Mouse (Mus musculus): ENCODE measurements at regions not wholly inside any gene's neighbourhood (a gene's known extent, or its start where the extent isn't known, plus 50 kb on each side); places are given as distances from the start of the nearest gene placed in this dataset.

- H3K4me3 ChIP-seq (ENCODE audit: low read depth, low read length): peak overlapping the region; percentile 14; the same call in 1 of the 2 replicates
- WGBS: 23% methylated on average over 7 of the region's 7 CpGs
- peak overlapping the region; percentile 44; the same call in 1 of the 2 replicates for H3K27ac ChIP-seq (ENCODE audit: insufficient read depth, low read depth, low read length)
- peaks cover 13% of the 10 kb centered on the region; the same call in 1 of the 2 replicates for H3K4me1 ChIP-seq (ENCODE audit: control insufficient read depth, insufficient read depth, insufficient read length, low read length)
- H3K36me3 ChIP-seq (ENCODE audit: control insufficient read depth, insufficient read depth, low read length): no peaks in the 10 kb centered on the region
- H3K27me3 ChIP-seq (ENCODE audit: control insufficient read depth, insufficient read depth, low read length): no peaks in the 10 kb centered on the region
- TF ChIP-seq POLR2A (IDR thresholded peaks at IDR 0.05; ENCODE audit: low read depth, low read length): no peak
- TF ChIP-seq CTCF (IDR thresholded peaks at IDR 0.05; ENCODE audit: extremely low read depth, insufficient read length, insufficient replicate concordance, low read depth, low read length): no peak
Measured at GRCm38 (mm10) chr13:31327511-31327951, 228.4 kb upstream of the Foxq1 start.

GRCm38 (mm10) chr13:31328756-31329155 is 227.2 kb upstream of the Foxq1 start:
- Histone ChIP-seq H3K4me3 (ENCODE audit: low read depth, low read length) (peak overlapping the region; percentile 0; the same call in 1 of the 2 replicates), H3K27ac (ENCODE audit: insufficient read depth, low read depth, low read length) (peak overlapping the region; percentile 54), H3K36me3 (ENCODE audit: control insufficient read depth, insufficient read depth, low read length) (no peaks in the 10 kb centered on the region), H3K27me3 (ENCODE audit: control insufficient read depth, insufficient read depth, low read length) (no peaks in the 10 kb centered on the region), H3K4me1 (ENCODE audit: control insufficient read depth, insufficient read depth, insufficient read length, low read length) (peaks cover 13% of the 10 kb centered on the region; the same call in 1 of the 2 replicates)
- WGBS: 25% methylated on average over 8 of the region's 8 CpGs
- TF ChIP-seq POLR2A (IDR thresholded peaks at IDR 0.05; ENCODE audit: low read depth, low read length): no peak
- TF ChIP-seq CTCF (IDR thresholded peaks at IDR 0.05; ENCODE audit: extremely low read depth, insufficient read length, insufficient replicate concordance, low read depth, low read length): no peak

GRCm38 (mm10) chr13:31330731-31331130 is 225.2 kb upstream of the Foxq1 start:
- no peak overlapping the region for H3K4me3 ChIP-seq (ENCODE audit: low read depth, low read length)
- H3K27ac ChIP-seq (ENCODE audit: insufficient read depth, low read depth, low read length): no peak overlapping the region
- TF ChIP-seq CTCF (IDR thresholded peaks at IDR 0.05; ENCODE audit: extremely low read depth, insufficient read length, insufficient replicate concordance, low read depth, low read length): no peak
- no peak for TF ChIP-seq POLR2A (IDR thresholded peaks at IDR 0.05; ENCODE audit: low read depth, low read length)
- 77% methylated on average over 5 of the region's 5 CpGs for WGBS
- no peaks in the 10 kb centered on the region for H3K36me3 ChIP-seq (ENCODE audit: control insufficient read depth, insufficient read depth, low read length)
- peaks cover 13% of the 10 kb centered on the region; the same call in 1 of the 2 replicates for H3K4me1 ChIP-seq (ENCODE audit: control insufficient read depth, insufficient read depth, insufficient read length, low read length)
- H3K27me3 ChIP-seq (ENCODE audit: control insufficient read depth, insufficient read depth, low read length): no peaks in the 10 kb centered on the region

GRCm38 (mm10) chr13:31334981-31335380 is 221.0 kb upstream of the Foxq1 start:
- no peak overlapping the region for H3K27ac ChIP-seq (ENCODE audit: insufficient read depth, low read depth, low read length)
- H3K4me3 ChIP-seq (ENCODE audit: low read depth, low read length): no peak overlapping the region
- TF ChIP-seq POLR2A (IDR thresholded peaks at IDR 0.05; ENCODE audit: low read depth, low read length): no peak
- TF ChIP-seq CTCF (IDR thresholded peaks at IDR 0.05; ENCODE audit: extremely low read depth, insufficient read length, insufficient replicate concordance, low read depth, low read length): no peak
- 67% methylated on average over 3 of the region's 3 CpGs for WGBS
- H3K36me3 ChIP-seq (ENCODE audit: control insufficient read depth, insufficient read depth, low read length): no peaks in the 10 kb centered on the region
- H3K27me3 ChIP-seq (ENCODE audit: control insufficient read depth, insufficient read depth, low read length): no peaks in the 10 kb centered on the region
- H3K4me1 ChIP-seq (ENCODE audit: control insufficient read depth, insufficient read depth, insufficient read length, low read length): no peaks in the 10 kb centered on the region

GRCm38 (mm10) chr13:31337631-31338030 is 218.3 kb upstream of the Foxq1 start:
- WGBS: 72% methylated on average over 6 of the region's 6 CpGs
- Histone ChIP-seq H3K27me3 (ENCODE audit: control insufficient read depth, insufficient read depth, low read length) (no peaks in the 10 kb centered on the region), H3K4me1 (ENCODE audit: control insufficient read depth, insufficient read depth, insufficient read length, low read length) (no peaks in the 10 kb centered on the region), H3K36me3 (ENCODE audit: control insufficient read depth, insufficient read depth, low read length) (no peaks in the 10 kb centered on the region), H3K27ac (ENCODE audit: insufficient read depth, low read depth, low read length) (no peak overlapping the region), H3K4me3 (ENCODE audit: low read depth, low read length) (no peak overlapping the region)
- TF ChIP-seq CTCF (IDR thresholded peaks at IDR 0.05; ENCODE audit: extremely low read depth, insufficient read length, insufficient replicate concordance, low read depth, low read length) (no peak), POLR2A (IDR thresholded peaks at IDR 0.05; ENCODE audit: low read depth, low read length) (no peak)

GRCm38 (mm10) chr13:31339386-31339785 is 216.5 kb upstream of the Foxq1 start:
- 77% methylated on average over 7 of the region's 7 CpGs for whole genome bisulfite sequencing
- Histone ChIP-seq H3K27ac (ENCODE audit: insufficient read depth, low read depth, low read length) (no peak overlapping the region), H3K4me3 (ENCODE audit: low read depth, low read length) (no peak overlapping the region), H3K27me3 (ENCODE audit: control insufficient read depth, insufficient read depth, low read length) (no peaks in the 10 kb centered on the region), H3K36me3 (ENCODE audit: control insufficient read depth, insufficient read depth, low read length) (no peaks in the 10 kb centered on the region), H3K4me1 (ENCODE audit: control insufficient read depth, insufficient read depth, insufficient read length, low read length) (no peaks in the 10 kb centered on the region)
- TF ChIP-seq CTCF (IDR thresholded peaks at IDR 0.05; ENCODE audit: extremely low read depth, insufficient read length, insufficient replicate concordance, low read depth, low read length) (no peak), POLR2A (IDR thresholded peaks at IDR 0.05; ENCODE audit: low read depth, low read length) (no peak)

- no peaks in the 10 kb centered on the region for H3K4me1 ChIP-seq (ENCODE audit: control insufficient read depth, insufficient read depth, insufficient read length, low read length)
- no peak overlapping the region for H3K4me3 ChIP-seq (ENCODE audit: low read depth, low read length)
- no peaks in the 10 kb centered on the region for H3K36me3 ChIP-seq (ENCODE audit: control insufficient read depth, insufficient read depth, low read length)
- H3K27me3 ChIP-seq (ENCODE audit: control insufficient read depth, insufficient read depth, low read length): no peaks in the 10 kb centered on the region
- no peak for TF ChIP-seq POLR2A (IDR thresholded peaks at IDR 0.05; ENCODE audit: low read depth, low read length)
- TF ChIP-seq CTCF (IDR thresholded peaks at IDR 0.05; ENCODE audit: extremely low read depth, insufficient read length, insufficient replicate concordance, low read depth, low read length): no peak
- 91% methylated on average over 2 of the region's 2 CpGs for WGBS
- no peak overlapping the region for H3K27ac ChIP-seq (ENCODE audit: insufficient read depth, low read depth, low read length)
Measured at GRCm38 (mm10) chr13:31339901-31340300, 216.0 kb upstream of the Foxq1 start.

Data from small intestine, adult 2 months (tissue).